Mouse (Mus musculus): ENCODE results near the gene Timp2. TPM values are rescaled to one million over a fixed set of nuclear protein-coding genes. Genes with fewer than 3 reads are reported as not detected.

The Timp2 gene
- polyA plus RNA-seq, 1 experiment from 2014 or later, result 38.9 TPM

DNA sequence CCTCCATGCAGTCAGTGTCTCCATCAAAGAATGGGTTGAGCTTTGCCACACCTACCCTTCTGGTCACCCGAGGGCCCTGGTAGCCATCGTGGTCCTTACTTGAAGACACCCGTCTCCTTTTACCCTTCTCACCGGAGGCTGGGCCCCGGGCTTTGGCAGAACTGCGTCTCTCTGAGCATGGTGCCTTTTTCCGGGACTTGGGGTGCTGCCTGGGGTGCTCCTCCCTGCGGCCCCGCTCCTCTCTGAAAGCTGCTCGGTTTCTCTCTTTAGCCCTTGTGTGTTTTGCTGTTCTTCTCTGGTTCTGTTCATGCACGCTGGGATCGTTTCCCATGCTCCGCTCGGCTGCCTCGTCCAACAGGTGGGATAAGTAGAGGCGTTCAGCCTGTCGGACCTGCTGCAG is 22.1 kb downstream of the Timp2 start:
- no peak for ATAC-seq
- no peaks in the 10 kb centered on the region for H3K4me1 ChIP-seq (replicated peaks; ENCODE audit: control insufficient read depth, insufficient read depth, low read length)
- H3K36me3 ChIP-seq (ENCODE audit: control insufficient read depth, insufficient read depth), result no peaks in the 10 kb centered on the region
- H3K9me3 ChIP-seq (ENCODE audit: control insufficient read depth), result no peaks in the 10 kb centered on the region
- H3K9ac ChIP-seq (ENCODE audit: low read depth, low read length), result no peak overlapping the region
- no peak overlapping the region for H3K4me3 ChIP-seq (ENCODE audit: low read depth, low read length)
- 86% methylated on average over 17 of the region's 17 CpGs for WGBS
- H3K4me2 ChIP-seq (replicated peaks; ENCODE audit: low read depth), result no peak overlapping the region
- TF ChIP-seq CTCF (IDR thresholded peaks at IDR 0.05; ENCODE audit: low read depth), result no peak
- H3K27ac ChIP-seq (ENCODE audit: low read depth, low read length), result no peak overlapping the region
- no peaks in the 10 kb centered on the region for H3K27me3 ChIP-seq (replicated peaks; ENCODE audit: control insufficient read depth, insufficient read depth, low read length)

DNA sequence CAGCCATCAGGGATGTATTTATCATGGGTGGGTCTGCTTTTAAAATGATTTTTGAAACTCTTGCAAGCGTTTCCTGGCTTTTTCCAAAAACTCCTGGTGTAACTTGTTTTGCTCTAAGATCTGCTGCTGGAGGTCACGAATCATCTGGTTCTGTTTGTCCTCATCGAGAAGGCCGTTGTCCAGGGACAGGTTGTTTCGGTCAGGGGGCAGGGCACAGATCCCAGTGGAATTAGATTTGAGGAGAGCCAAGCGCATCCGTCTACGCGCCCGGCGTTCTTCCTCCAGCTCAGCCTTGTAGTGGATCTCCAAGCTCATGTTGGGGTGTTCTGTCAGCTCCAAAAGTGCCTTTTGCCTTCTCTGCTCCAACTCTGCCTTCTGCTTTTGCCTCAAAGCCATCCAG is 23.2 kb downstream of the Timp2 start:
- no peak for TF ChIP-seq CTCF (IDR thresholded peaks at IDR 0.05; ENCODE audit: low read depth)
- H3K4me3 ChIP-seq (ENCODE audit: low read depth, low read length), result no peak overlapping the region
- H3K27ac ChIP-seq (ENCODE audit: low read depth, low read length), result no peak overlapping the region
- ATAC-seq, result no peak
- no peaks in the 10 kb centered on the region for H3K27me3 ChIP-seq (replicated peaks; ENCODE audit: control insufficient read depth, insufficient read depth, low read length)
- no peak overlapping the region for H3K9ac ChIP-seq (ENCODE audit: low read depth, low read length)
- no peaks in the 10 kb centered on the region for H3K36me3 ChIP-seq (ENCODE audit: control insufficient read depth, insufficient read depth)
- 80% methylated on average over 11 of the region's 11 CpGs for WGBS
- H3K4me1 ChIP-seq (replicated peaks; ENCODE audit: control insufficient read depth, insufficient read depth, low read length), result no peaks in the 10 kb centered on the region
- no peaks in the 10 kb centered on the region for H3K9me3 ChIP-seq (ENCODE audit: control insufficient read depth)
- H3K4me2 ChIP-seq (replicated peaks; ENCODE audit: low read depth), result no peak overlapping the region

DNA sequence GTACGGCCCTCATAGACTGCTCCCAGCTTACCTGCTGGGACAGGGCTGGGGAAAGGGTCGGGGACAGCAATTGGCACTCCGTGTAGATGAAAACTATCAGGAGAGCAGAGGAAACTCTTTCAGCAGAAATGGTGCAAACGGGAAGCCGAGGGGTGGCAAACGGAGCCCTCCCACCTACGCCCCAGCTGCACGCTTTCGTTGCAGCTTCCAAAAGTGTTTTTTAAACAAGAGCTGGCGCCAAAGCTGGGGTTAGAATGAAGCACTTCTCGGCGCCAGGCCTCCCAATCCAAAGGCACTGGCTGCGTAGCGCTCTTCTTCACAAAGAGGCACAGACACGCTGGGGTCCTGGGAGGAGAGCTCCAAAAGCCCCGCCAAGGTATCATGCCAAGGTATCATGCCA is 24.8 kb downstream of the Timp2 start:
- Histone ChIP-seq H3K9ac (ENCODE audit: low read depth, low read length) (no peak overlapping the region), H3K27ac (ENCODE audit: low read depth, low read length) (no peak overlapping the region), H3K4me2 (replicated peaks; ENCODE audit: low read depth) (no peak overlapping the region), H3K9me3 (ENCODE audit: control insufficient read depth) (no peaks in the 10 kb centered on the region), H3K4me3 (ENCODE audit: low read depth, low read length) (no peak overlapping the region), H3K36me3 (ENCODE audit: control insufficient read depth, insufficient read depth) (no peaks in the 10 kb centered on the region), H3K4me1 (replicated peaks; ENCODE audit: control insufficient read depth, insufficient read depth, low read length) (no peaks in the 10 kb centered on the region), H3K27me3 (replicated peaks; ENCODE audit: control insufficient read depth, insufficient read depth, low read length) (no peaks in the 10 kb centered on the region)
- WGBS, result 96% methylated on average over 16 of the region's 16 CpGs
- no peak for ATAC-seq
- TF ChIP-seq CTCF (IDR thresholded peaks at IDR 0.05; ENCODE audit: low read depth), result no peak

DNA sequence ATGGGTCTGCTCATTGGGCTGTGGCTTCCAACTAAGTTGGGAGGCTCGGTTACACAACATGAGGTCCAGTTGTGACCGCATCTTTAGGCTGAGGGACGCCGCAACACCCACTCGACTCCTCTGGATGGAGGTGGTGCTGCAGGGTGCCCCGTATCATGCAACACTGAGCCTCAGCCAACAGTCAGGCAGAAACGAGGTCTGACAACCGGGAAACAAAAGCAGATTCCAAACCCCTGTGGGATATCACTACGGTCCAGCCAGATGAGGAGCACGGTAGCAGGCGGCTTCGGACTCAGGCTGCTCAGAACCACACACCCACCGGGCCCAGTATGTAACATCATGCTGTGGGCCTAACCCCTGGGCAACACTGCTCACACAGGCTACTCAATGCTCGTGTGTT is 25.2 kb downstream of the Timp2 start:
- no peak for TF ChIP-seq CTCF (IDR thresholded peaks at IDR 0.05; ENCODE audit: low read depth)
- Histone ChIP-seq H3K4me1 (replicated peaks; ENCODE audit: control insufficient read depth, insufficient read depth, low read length) (no peaks in the 10 kb centered on the region), H3K9me3 (ENCODE audit: control insufficient read depth) (no peaks in the 10 kb centered on the region), H3K4me2 (replicated peaks; ENCODE audit: low read depth) (no peak overlapping the region), H3K27ac (ENCODE audit: low read depth, low read length) (no peak overlapping the region), H3K4me3 (ENCODE audit: low read depth, low read length) (no peak overlapping the region), H3K9ac (ENCODE audit: low read depth, low read length) (no peak overlapping the region), H3K27me3 (replicated peaks; ENCODE audit: control insufficient read depth, insufficient read depth, low read length) (no peaks in the 10 kb centered on the region), H3K36me3 (ENCODE audit: control insufficient read depth, insufficient read depth) (no peaks in the 10 kb centered on the region)
- WGBS, result 97% methylated on average over 14 of the region's 14 CpGs
- no peak for ATAC-seq

DNA sequence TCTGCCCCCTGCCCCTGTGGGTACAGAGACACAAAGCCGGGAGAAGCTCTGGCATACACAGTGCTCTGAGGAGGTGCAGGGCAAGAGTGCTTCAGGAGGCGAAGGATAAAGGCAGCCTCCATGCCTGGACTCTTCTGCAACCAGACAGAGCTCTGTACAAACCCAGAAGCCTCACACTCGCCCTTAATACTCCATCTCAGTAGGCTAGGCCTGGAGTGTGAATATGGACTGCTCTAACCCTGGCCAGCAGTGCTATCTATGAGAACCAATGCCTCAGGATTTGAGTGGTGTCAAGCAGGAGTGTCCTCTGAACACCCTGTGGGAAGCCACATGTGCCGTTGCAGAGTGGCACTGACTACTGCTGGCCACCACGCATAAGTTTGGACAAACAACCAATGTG is 26.6 kb downstream of the Timp2 start:
- Histone ChIP-seq H3K36me3 (ENCODE audit: control insufficient read depth, insufficient read depth) (no peaks in the 10 kb centered on the region), H3K4me2 (replicated peaks; ENCODE audit: low read depth) (no peak overlapping the region), H3K4me3 (ENCODE audit: low read depth, low read length) (no peak overlapping the region), H3K4me1 (replicated peaks; ENCODE audit: control insufficient read depth, insufficient read depth, low read length) (no peaks in the 10 kb centered on the region), H3K27me3 (replicated peaks; ENCODE audit: control insufficient read depth, insufficient read depth, low read length) (no peaks in the 10 kb centered on the region), H3K27ac (ENCODE audit: low read depth, low read length) (no peak overlapping the region), H3K9ac (ENCODE audit: low read depth, low read length) (no peak overlapping the region), H3K9me3 (ENCODE audit: control insufficient read depth) (no peaks in the 10 kb centered on the region)
- 93% methylated on average over 5 of the region's 5 CpGs for WGBS
- TF ChIP-seq CTCF (IDR thresholded peaks at IDR 0.05; ENCODE audit: low read depth), result no peak
- no peak for ATAC-seq

DNA sequence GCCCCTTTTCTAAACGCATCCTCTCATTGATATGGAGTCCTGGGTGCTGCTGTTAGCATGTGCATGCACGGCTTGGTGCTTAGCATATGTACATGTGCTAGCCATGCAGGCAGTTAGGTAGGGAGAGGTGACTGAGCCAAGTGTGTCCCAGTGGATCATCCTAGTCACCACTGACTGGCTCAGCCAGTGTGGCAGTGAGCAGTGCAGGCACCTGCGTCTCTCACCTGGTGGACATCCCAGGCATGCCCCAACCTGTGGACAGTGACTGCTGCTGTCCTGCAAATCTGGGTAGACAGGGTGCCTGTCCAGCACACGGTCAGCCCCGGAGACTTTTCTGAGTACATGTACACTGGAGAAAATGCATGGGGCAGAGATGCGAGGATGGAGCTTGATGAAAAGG is 27.0 kb downstream of the Timp2 start:
- no peak overlapping the region for H3K4me2 ChIP-seq (replicated peaks; ENCODE audit: low read depth)
- H3K27me3 ChIP-seq (replicated peaks; ENCODE audit: control insufficient read depth, insufficient read depth, low read length), result no peaks in the 10 kb centered on the region
- H3K9me3 ChIP-seq (ENCODE audit: control insufficient read depth), result no peaks in the 10 kb centered on the region
- no peak overlapping the region for H3K9ac ChIP-seq (ENCODE audit: low read depth, low read length)
- H3K27ac ChIP-seq (ENCODE audit: low read depth, low read length), result no peak overlapping the region
- no peak for TF ChIP-seq CTCF (IDR thresholded peaks at IDR 0.05; ENCODE audit: low read depth)
- 94% methylated on average over 6 of the region's 6 CpGs for WGBS
- H3K4me3 ChIP-seq (ENCODE audit: low read depth, low read length), result no peak overlapping the region
- ATAC-seq, result no peak
- no peaks in the 10 kb centered on the region for H3K4me1 ChIP-seq (replicated peaks; ENCODE audit: control insufficient read depth, insufficient read depth, low read length)
- H3K36me3 ChIP-seq (ENCODE audit: control insufficient read depth, insufficient read depth), result no peaks in the 10 kb centered on the region

Measured in intestine, postnatal 0 days (tissue).